Mouse (Mus musculus) cerebellum, adult 18-20 months (tissue): Measurements from ENCODE around the gene Lman1l.

Experiments
- DNase-seq, 2 experiments: peaks; one replicate each; pipeline ENCODE4 v3.0.0; 2021

Lman1l gene

GRCm38 (mm10) chr9:57617556-57618169 lies 2.9 kb downstream of the Lman1l start:
- DNase-seq: no peak

- DNase-seq: no peak
Observed at GRCm38 (mm10) chr9:57614786-57615185, 5.8 kb downstream of the Lman1l start.

GRCm38 (mm10) chr9:57613975-57614374 lies 6.6 kb downstream of the Lman1l start:
- no peak for DNase-seq

GRCm38 (mm10) chr9:57612587-57612986 lies 8.0 kb downstream of the Lman1l start:
- no peak for DNase-seq

- peak in 1 of 2 experiments; percentile 42 for DNase-seq
Observed at GRCm38 (mm10) chr9:57610359-57610826, 10.2 kb downstream of the Lman1l start.

GRCm38 (mm10) chr9:57609803-57610202 lies 10.8 kb downstream of the Lman1l start:
- no peak for DNase-seq

- DNase-seq: no peak
Observed at GRCm38 (mm10) chr9:57606139-57606851, 14.3 kb downstream of the Lman1l start, which contains the start of gene Cplx3. Cplx3 (minus strand) TSS chr9:57606281.

GRCm38 (mm10) chr9:57605503-57605902 lies 15.1 kb downstream of the Lman1l start:
- no peak for DNase-seq

GRCm38 (mm10) chr9:57604875-57605274 lies 15.7 kb downstream of the Lman1l start:
- no peak for DNase-seq

- DNase-seq: no peak
Observed at GRCm38 (mm10) chr9:57602098-57602497, 18.5 kb downstream of the Lman1l start.

- DNase-seq: peak in 1 of 2 experiments; percentile 45
Observed at GRCm38 (mm10) chr9:57601353-57601706, 19.2 kb downstream of the Lman1l start.

GRCm38 (mm10) chr9:57600620-57601352 lies 19.8 kb downstream of the Lman1l start:
- no peak for DNase-seq

- DNase-seq: no peak
Observed at GRCm38 (mm10) chr9:57598851-57599563, 21.6 kb downstream of the Lman1l start.

- no peak for DNase-seq
Observed at GRCm38 (mm10) chr9:57597929-57598382, 22.6 kb downstream of the Lman1l start.

GRCm38 (mm10) chr9:57597265-57597664 lies 23.3 kb downstream of the Lman1l start:
- no peak for DNase-seq

GRCm38 (mm10) chr9:57594174-57594509 lies 26.4 kb downstream of the Lman1l start:
- DNase-seq: no peak

- DNase-seq: no peak
Observed at GRCm38 (mm10) chr9:57593454-57594173, 27.0 kb downstream of the Lman1l start.

GRCm38 (mm10) chr9:57590726-57591125 lies 29.8 kb downstream of the Lman1l start:
- DNase-seq: no peak

GRCm38 (mm10) chr9:57589224-57590126 lies 31.1 kb downstream of the Lman1l start, which contains the start of gene Ulk3:
Ulk3 (plus strand) TSS chr9:57589452.
- peak; percentile 79 to 82 for DNase-seq

GRCm38 (mm10) chr9:57584991-57585390 lies 35.6 kb downstream of the Lman1l start:
- no peak for DNase-seq
